Mouse (Mus musculus) forebrain, embryonic 12.5 days (tissue): ENCODE measurements around the gene Polr2g. TPM values are rescaled to one million over a fixed set of nuclear protein-coding genes. Genes with fewer than 3 reads are reported as not detected.
"Not testable (repeated sequence)": the region's sequence is repeated elsewhere in the genome, so short reads cannot be mapped to it uniquely, and the experiment has no call there.

Experiments
- ATAC-seq: fragments of 200-750 bp; cut with Nextera tagmentation; 2 replicates; pipeline ENCODE4 v1.8.0; 2017; ENCODE audit warnings: moderate TSS enrichment; ENCODE audit not compliant: low FRiP score
- H3K27ac ChIP-seq: fragments of 300-500 bp; sonication (generic); 2 replicates; pipeline ENCODE4 v1.5.1; 2016; ENCODE audit warnings: mild to moderate bottlenecking
- H3K27me3 ChIP-seq: fragments of 300-500 bp; sonication (generic); 2 replicates; pipeline ENCODE4 v1.6.1; 2016; ENCODE audit warnings: mild to moderate bottlenecking
- H3K36me3 ChIP-seq: fragments of 300-500 bp; sonication (generic); replicated peaks from 2 replicates; pipeline ENCODE4 v1.6.1; 2016; ENCODE audit warnings: mild to moderate bottlenecking
- H3K4me1 ChIP-seq: fragments of 300-500 bp; sonication (generic); 2 replicates; pipeline ENCODE4 v1.6.1; 2016
- H3K4me2 ChIP-seq: fragments of 300-500 bp; sonication (generic); 2 replicates; pipeline ENCODE4 v1.6.1; 2016; ENCODE audit warnings: mild to moderate bottlenecking, moderate library complexity
- H3K4me3 ChIP-seq: fragments of 300-500 bp; sonication (generic); replicated peaks from 2 replicates; pipeline ENCODE4 v1.5.1; 2016; ENCODE audit warnings: mild to moderate bottlenecking
- H3K9ac ChIP-seq: fragments of 300-500 bp; sonication (generic); 2 replicates; pipeline ENCODE4 v1.6.1; 2016; ENCODE audit warnings: mild to moderate bottlenecking
- H3K9me3 ChIP-seq: fragments of 300-500 bp; sonication (generic); 2 replicates; pipeline ENCODE4 v1.6.1; 2016
- WGBS: fragments of 180-500 bp; shearing (Covaris S2); methylation state at CpG from one replicate; pipeline ENCODE4 v1.1.7; 2016; 5-methylcytosine and 5-hydroxymethylcytosine counted together
- polyA plus RNA-seq: library from polyadenylated mRNA; unstranded; fragments of >200 nt; fragmentation: Nextera tagmentation; extraction: Ambion mirVana; gene quantifications from 2 replicates; pipeline ENCODE4 v1.2.1, GENCODE M21; 2016

Gene Polr2g
- 158 and 161 TPM in 2 replicates for polyA plus RNA-seq

GRCm38 (mm10) chr19:8798264-8798946, at the start of gene Polr2g:
Polr2g (minus strand) TSS chr19:8798577.
- peak; percentile 76 for ATAC-seq
- WGBS = 1% methylated on average over 25 of the region's 25 CpGs

GRCm38 (mm10) chr19:8844371-8845129, 46.2 kb upstream of the Polr2g start:
- peaks cover 18% of the 10 kb centered on the region for H3K4me1 ChIP-seq
- no peak overlapping the region for H3K9ac ChIP-seq
- 62% methylated on average over 5 of the region's 5 CpGs for WGBS
- no peak overlapping the region for H3K4me2 ChIP-seq
- H3K4me3 ChIP-seq = no peak overlapping the region
- ATAC-seq = no peak
- no peak overlapping the region for H3K27ac ChIP-seq
- H3K36me3 ChIP-seq = peaks cover 44% of the 10 kb centered on the region
- H3K9me3 ChIP-seq = no peaks in the 10 kb centered on the region
- no peaks in the 10 kb centered on the region for H3K27me3 ChIP-seq

More at GRCm38 (mm10) chr19:8798264-8798946, at the start of gene Polr2g:
- Histone ChIP-seq H3K4me3 (peak within 1 kb of the TSS; percentile 79), H3K27me3 (no peaks in the 10 kb centered on the region), H3K27ac (peak within 1 kb of the TSS; percentile 69; the same call in 1 of the 2 replicates), H3K4me2 (peak within 1 kb of the TSS; percentile 82), H3K9ac (peak within 1 kb of the TSS; percentile 84), H3K36me3 (peaks cover 24% of the 10 kb centered on the region), H3K4me1 (peaks cover 23% of the 10 kb centered on the region), H3K9me3 (no peaks in the 10 kb centered on the region)

- Histone ChIP-seq H3K9me3 (no peaks in the 10 kb centered on the region), H3K9ac (no peak overlapping the region), H3K4me3 (no peak overlapping the region), H3K4me2 (no peak overlapping the region), H3K27ac (no peak overlapping the region), H3K27me3 (no peaks in the 10 kb centered on the region), H3K4me1 (peaks cover 32% of the 10 kb centered on the region), H3K36me3 (peaks cover 34% of the 10 kb centered on the region)
- WGBS = 89% methylated on average over 6 of the region's 6 CpGs
- no peak for ATAC-seq
These were observed 44.6 kb upstream of the Polr2g start for GRCm38 (mm10) chr19:8842961-8843360.

DNA sequence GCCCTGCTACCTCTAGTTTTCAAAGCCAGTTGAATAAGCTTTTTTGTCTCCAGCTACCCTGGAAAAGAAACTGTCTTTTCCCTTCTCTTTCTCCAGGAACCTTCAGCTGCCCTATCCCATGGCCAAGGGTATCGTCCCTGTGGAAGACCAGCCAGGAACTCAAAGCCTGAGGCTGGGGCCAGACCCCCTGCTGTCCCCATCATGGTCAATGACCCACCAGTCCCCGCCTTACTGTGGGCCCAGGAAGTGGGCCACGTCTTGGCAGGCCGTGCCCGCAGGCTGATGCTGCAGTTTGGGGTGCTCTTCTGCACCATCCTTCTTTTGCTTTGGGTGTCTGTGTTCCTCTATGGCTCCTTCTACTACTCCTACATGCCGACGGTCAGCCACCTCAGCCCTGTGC, 42.6 kb upstream of the Polr2g start:
- ATAC-seq = no peak
- Histone ChIP-seq H3K4me2 (peak overlapping the region; percentile 84), H3K27ac (no peak overlapping the region), H3K27me3 (no peaks in the 10 kb centered on the region), H3K4me1 (peaks cover 36% of the 10 kb centered on the region), H3K4me3 (peak overlapping the region; percentile 47; the same call in 1 of the 2 replicates), H3K36me3 (peaks cover 18% of the 10 kb centered on the region), H3K9me3 (no peaks in the 10 kb centered on the region), H3K9ac (no peak overlapping the region; the same call in 1 of the 2 replicates)
- 93% methylated on average over 7 of the region's 7 CpGs for WGBS

- peaks cover 16% of the 10 kb centered on the region for H3K36me3 ChIP-seq
- no peaks in the 10 kb centered on the region for H3K9me3 ChIP-seq
- H3K4me2 ChIP-seq = peak overlapping the region; percentile 84
- peak; percentile 55 for ATAC-seq
- H3K4me3 ChIP-seq = peak overlapping the region; percentile 47
- H3K9ac ChIP-seq = peak overlapping the region; percentile 70
- WGBS = 20% methylated on average over 29 of the region's 29 CpGs
- no peaks in the 10 kb centered on the region for H3K27me3 ChIP-seq
- peaks cover 36% of the 10 kb centered on the region for H3K4me1 ChIP-seq
- peak overlapping the region; percentile 75 for H3K27ac ChIP-seq
These were observed 41.8 kb upstream of the Polr2g start for GRCm38 (mm10) chr19:8839908-8840791.

DNA sequence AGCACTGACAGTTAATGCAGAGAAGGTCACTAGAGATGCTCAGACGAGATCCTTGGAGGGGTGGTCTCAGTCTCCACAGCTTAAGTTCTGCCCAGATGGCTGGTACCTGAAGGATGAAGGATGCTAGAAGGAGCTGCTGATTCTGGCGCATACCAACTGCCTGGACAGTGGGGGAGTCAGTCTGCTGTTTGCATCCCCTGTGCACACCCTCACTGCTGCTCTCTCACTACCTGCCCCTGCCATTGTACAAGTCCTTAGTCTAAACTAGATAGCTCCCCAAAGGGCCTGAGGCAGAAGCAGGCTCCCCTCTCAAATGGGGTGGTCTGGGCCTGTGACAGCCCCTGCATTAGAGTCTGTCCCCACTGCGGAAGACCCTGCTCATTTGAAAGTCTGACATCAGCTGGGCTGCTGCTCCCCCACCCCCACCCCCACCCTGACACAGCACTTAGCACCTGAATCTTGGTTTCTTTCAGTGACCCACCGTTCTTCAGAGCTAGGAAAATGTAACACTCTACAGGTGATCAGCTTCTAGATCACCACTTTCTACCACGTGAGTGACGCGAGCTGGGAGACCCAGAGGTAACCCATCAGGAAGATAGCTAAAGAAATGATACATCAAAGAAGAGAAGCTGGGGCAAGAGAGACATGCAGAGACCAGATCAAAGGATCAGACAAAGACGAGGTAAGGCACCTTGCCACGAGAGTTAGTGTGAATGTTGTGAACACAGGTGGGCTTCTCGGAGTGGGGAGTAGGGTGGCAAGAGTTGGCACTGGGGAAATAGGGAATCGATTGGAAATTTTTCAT, 40.9 kb upstream of the Polr2g start, which contains the start of gene Gng3:
Gng3 (minus strand) TSS at position 92 of the 805 bp plus-strand sequence.
- 33% methylated on average over 11 of the region's 11 CpGs for WGBS
- H3K4me1 ChIP-seq = peaks cover 36% of the 10 kb centered on the region
- H3K27ac ChIP-seq = peak within 1 kb of the TSS; percentile 97
- H3K9me3 ChIP-seq = no peaks in the 10 kb centered on the region
- H3K9ac ChIP-seq = peak within 1 kb of the TSS; percentile 70
- no peaks in the 10 kb centered on the region for H3K27me3 ChIP-seq
- H3K36me3 ChIP-seq = peaks cover 22% of the 10 kb centered on the region
- peak; percentile 82 for ATAC-seq
- peak within 1 kb of the TSS; percentile 84 for H3K4me2 ChIP-seq
- peak within 1 kb of the TSS; percentile 47 for H3K4me3 ChIP-seq

DNA sequence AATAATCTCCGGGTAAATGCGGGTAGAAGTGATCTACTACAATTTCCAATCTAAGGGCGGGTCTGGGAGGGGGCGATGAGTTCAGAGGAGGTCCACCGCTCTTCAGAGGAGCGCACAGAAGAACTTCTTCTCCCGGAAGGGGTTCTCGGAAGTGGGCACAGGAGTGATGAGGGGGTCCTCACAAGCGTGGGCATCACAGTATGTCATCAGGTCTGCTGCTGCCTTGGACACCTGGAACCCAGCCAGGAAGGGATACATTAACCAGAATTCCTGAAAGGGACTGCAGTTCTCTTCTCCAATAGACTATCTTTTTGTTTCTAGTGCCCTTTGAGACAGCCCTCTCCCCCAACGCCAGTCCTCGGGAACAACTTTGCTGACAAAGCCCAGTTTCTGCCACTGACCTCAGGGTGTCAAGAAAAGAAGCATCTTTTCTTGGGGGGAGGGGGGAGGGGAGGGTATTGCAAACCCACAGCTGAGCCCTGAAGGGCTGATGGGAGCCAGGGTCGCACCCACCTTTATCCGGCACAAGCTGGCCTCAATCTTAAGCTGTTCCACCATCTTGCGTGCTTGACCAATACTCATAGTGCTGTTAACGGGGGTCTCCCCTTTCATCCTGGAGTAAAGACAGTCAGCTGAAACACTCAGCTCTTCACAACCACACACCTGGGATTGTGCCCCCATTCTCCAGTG, 39.8 kb upstream of the Polr2g start:
- ATAC-seq = peak; percentile 10; the same call in 1 of the 2 replicates
- H3K9ac ChIP-seq = peak overlapping the region; percentile 70
- no peaks in the 10 kb centered on the region for H3K27me3 ChIP-seq
- H3K36me3 ChIP-seq = peaks cover 33% of the 10 kb centered on the region
- peaks cover 36% of the 10 kb centered on the region for H3K4me1 ChIP-seq
- H3K4me3 ChIP-seq = peak overlapping the region; percentile 47
- H3K9me3 ChIP-seq = no peaks in the 10 kb centered on the region
- WGBS = 15% methylated on average over 15 of the region's 15 CpGs
- H3K4me2 ChIP-seq = peak overlapping the region; percentile 84
- peak overlapping the region; percentile 97 for H3K27ac ChIP-seq

DNA sequence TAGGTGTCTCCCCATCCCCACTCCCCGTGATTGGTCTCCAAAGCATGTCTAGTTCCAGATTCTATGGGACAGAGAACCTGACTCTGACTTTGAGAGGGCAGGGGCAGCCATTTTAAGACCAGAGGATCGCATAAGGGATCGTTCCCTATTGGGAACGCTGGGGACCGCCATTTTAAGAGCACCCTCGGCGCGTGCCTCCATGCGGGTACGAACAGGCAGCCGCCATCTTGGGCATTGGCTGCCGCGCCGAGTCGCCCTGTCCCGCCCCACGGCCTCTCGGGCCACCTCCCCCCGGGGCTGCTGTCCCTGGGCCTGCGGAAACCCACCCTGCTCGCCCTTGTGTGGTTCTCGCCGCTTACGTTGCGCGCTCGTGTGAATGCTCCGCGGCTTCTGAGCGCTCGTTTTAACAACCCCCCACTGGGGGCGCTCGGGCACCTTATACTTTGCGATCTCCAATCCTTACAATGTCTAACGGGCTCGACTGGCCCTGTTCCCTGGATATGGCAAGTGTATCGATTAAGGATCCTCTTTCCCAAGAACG, 38.9 kb upstream of the Polr2g start, which contains the start of gene Bscl2:
Bscl2 (plus strand) TSS at position 217 of the 541 bp plus-strand sequence.
- Histone ChIP-seq H3K9ac (peak within 1 kb of the TSS; percentile 70), H3K27me3 (no peaks in the 10 kb centered on the region), H3K4me3 (peak within 1 kb of the TSS; percentile 47), H3K27ac (peak within 1 kb of the TSS; percentile 97), H3K4me1 (peaks cover 36% of the 10 kb centered on the region), H3K9me3 (no peaks in the 10 kb centered on the region), H3K4me2 (peak within 1 kb of the TSS; percentile 84), H3K36me3 (peaks cover 34% of the 10 kb centered on the region)
- ATAC-seq = peak; percentile 74
- WGBS = under 1% methylated on average over 38 of the region's 38 CpGs

DNA sequence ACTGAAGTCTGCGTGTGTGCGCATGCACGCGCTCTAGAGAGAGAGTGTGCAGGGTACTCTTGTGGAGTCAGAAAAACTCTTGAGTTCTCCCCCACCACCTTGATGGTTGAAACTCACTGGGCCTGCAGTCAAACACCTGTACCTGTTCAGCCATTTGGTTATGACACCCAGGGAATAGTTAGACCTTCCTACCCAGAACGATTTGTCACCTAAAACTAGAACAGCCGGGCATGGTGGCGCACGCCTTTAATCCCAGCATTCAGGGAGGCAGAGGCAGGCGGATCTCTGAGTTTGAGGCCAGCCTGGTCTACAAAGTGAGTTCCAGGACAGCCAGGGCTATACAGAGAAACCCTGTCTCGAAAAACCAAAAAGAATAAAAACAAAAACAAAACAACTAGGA, 38.0 kb upstream of the Polr2g start:
- 98% methylated on average over 10 of the region's 10 CpGs for WGBS
- Histone ChIP-seq H3K27ac (peak overlapping the region; percentile 97), H3K4me1 (peaks cover 36% of the 10 kb centered on the region), H3K36me3 (peaks cover 44% of the 10 kb centered on the region)
- ATAC-seq, H3K4me2 ChIP-seq, H3K27me3 ChIP-seq, H3K4me3 ChIP-seq, H3K9me3 ChIP-seq, H3K9ac ChIP-seq: not testable (repeated sequence)

GRCm38 (mm10) chr19:8832971-8833370, 34.6 kb upstream of the Polr2g start:
- Histone ChIP-seq H3K4me3 (no peak overlapping the region), H3K27ac (no peak overlapping the region), H3K9me3 (no peaks in the 10 kb centered on the region), H3K36me3 (peaks cover 77% of the 10 kb centered on the region), H3K4me2 (no peak overlapping the region), H3K4me1 (peaks cover 4% of the 10 kb centered on the region), H3K27me3 (no peaks in the 10 kb centered on the region), H3K9ac (no peak overlapping the region)
- no peak for ATAC-seq
- WGBS = 89% methylated on average over 4 of the region's 4 CpGs
